Mouse (Mus musculus) embryonic facial prominence, embryonic 15.5 days (tissue): ENCODE results near the gene Chst3. TPM values are rescaled to one million over a fixed set of nuclear protein-coding genes. Genes with fewer than 3 reads are reported as not detected.

Source experiments
- ATAC-seq: fragments of 200-750 bp; cut with Nextera tagmentation; 2 replicates; pipeline ENCODE4 v1.8.0; 2017; ENCODE audit warnings: low read depth, moderate TSS enrichment; ENCODE audit not compliant: insufficient number of reproducible peaks, low FRiP score, low TSS enrichment
- H3K27ac ChIP-seq: fragments of 300-500 bp; sonication (generic); replicated peaks from 2 replicates; pipeline ENCODE4 v1.5.1; 2015; ENCODE audit warnings: mild to moderate bottlenecking, inconsistent platforms
- H3K27me3 ChIP-seq: fragments of 300-500 bp; sonication (generic); 2 replicates; pipeline ENCODE4 v1.6.1; 2015; ENCODE audit warnings: inconsistent platforms
- H3K36me3 ChIP-seq: fragments of 300-500 bp; sonication (generic); 2 replicates; pipeline ENCODE4 v1.6.1; 2015; ENCODE audit warnings: mild to moderate bottlenecking, inconsistent platforms
- H3K4me1 ChIP-seq: fragments of 300-500 bp; sonication (generic); 2 replicates; pipeline ENCODE4 v1.6.1; 2015; ENCODE audit warnings: inconsistent platforms
- H3K4me2 ChIP-seq: fragments of 300-500 bp; sonication (generic); replicated peaks from 2 replicates; pipeline ENCODE4 v1.6.1; 2015; ENCODE audit warnings: mild to moderate bottlenecking, inconsistent platforms
- H3K4me3 ChIP-seq: fragments of 300-500 bp; sonication (generic); replicated peaks from 2 replicates; pipeline ENCODE4 v1.5.1; 2015; ENCODE audit warnings: mild to moderate bottlenecking, inconsistent platforms
- H3K9ac ChIP-seq: fragments of 300-500 bp; sonication (generic); 2 replicates; pipeline ENCODE4 v1.6.1; 2015; ENCODE audit warnings: inconsistent platforms
- H3K9me3 ChIP-seq: fragments of 300-500 bp; sonication (generic); replicated peaks from 2 replicates; pipeline ENCODE4 v1.6.1; 2016; ENCODE audit warnings: inconsistent platforms
- WGBS: fragments of 180-500 bp; shearing (Covaris S2); methylation state at CpG from one replicate; pipeline ENCODE4 v1.1.7; 2015; 5-methylcytosine and 5-hydroxymethylcytosine counted together
- polyA plus RNA-seq: library from polyadenylated mRNA; unstranded; fragments of >200 nt; fragmentation: Nextera tagmentation; extraction: Ambion mirVana; gene quantifications from 2 replicates; pipeline ENCODE4 v1.2.1, GENCODE M21; 2015

Gene Chst3
- polyA plus RNA-seq, 1 experiment from 2014 or later: 2.8 TPM

DNA sequence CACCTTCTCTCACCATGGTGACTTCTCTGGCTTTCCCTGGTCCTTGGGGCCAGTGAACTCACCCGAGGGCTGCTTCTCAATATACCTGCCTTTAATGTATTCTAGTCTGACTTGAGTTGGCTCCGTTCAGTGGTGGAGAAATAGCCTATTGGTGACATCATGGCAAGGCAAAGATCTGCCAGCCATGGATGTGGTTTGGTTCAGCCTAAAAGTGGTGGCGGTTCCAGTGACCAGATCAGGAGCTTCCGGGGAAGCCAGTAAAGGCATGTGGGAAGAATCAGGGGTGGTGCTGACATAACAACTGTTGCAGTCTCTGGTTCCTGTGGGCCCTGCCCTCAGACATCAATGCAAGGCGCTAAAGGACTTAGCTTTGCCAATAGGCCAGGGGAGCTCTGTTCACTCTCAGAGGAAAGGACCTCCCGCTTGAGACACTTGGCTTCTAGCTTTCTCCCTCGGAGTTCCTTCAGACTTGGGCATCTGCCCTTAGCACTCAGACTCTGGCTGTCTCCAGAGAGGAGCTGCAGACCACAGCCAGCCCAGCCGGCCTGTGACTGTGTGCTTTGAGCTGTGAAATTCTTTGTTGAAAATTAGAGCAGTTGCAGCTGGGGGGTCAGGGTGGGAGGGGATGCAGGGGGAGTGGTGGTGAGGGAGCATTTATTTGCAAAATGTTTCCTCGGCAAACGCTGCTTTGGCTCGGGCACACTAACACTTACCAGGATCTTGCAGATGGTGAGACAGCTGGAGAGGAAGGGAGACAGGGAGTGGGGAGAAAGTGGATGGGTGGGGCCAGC, 6.3 kb downstream of the Chst3 start:
- Histone ChIP-seq H3K4me2 (no peak overlapping the region), H3K27me3 (no peaks in the 10 kb centered on the region), H3K27ac (peak overlapping the region; percentile 56), H3K9me3 (no peaks in the 10 kb centered on the region), H3K4me1 (peaks cover 65% of the 10 kb centered on the region), H3K4me3 (no peak overlapping the region), H3K36me3 (no peaks in the 10 kb centered on the region), H3K9ac (no peak overlapping the region)
- ATAC-seq: 0 out of 2 replicates have a peak, but pooled peaks have one; percentile 27
- WGBS: 33% methylated on average over 11 of the region's 11 CpGs

DNA sequence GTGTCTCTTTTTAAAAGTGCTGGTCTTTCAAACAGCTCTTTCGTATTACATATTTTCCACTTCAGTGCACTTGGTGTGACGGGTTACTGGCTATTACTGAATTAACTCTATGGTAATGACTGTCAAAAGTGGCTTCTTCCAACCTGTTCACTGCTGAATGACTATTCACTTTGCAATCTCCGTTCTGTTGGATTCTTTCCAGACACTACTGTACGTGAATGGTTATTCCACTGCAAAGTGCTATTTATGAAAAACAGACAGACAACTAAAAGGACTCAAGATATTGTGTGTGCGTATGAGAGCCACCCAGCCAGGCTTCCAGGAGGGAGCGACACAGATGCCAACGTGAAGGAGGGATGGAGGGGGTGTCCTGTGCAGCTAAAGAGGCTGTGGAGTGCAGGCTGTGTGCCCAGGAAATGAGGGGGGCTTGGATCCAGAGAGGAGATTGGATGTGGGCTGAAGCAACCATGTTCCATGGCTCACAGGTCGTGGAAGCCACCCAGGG, 7.5 kb downstream of the Chst3 start:
- H3K4me2 ChIP-seq: no peak overlapping the region

DNA sequence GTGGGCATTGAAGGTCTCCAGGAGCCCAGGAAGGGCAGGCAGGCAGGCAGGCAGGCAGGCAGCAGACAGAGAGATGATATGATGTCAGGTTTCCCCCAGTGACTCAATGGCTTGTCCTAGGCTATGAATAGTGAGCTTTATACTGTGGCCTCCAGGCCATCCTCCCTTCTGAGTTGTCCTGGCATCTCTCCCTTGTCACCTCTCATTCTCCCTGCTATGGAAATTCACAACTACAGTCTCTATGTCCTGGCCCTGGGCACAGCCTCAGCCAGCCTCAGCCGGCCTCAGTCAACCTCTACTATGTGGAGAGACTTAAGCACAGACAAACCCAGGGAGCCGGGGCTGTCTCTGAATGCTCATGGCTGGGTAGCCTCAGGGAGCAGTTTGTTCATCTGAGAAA, 8.6 kb downstream of the Chst3 start:
- no peak overlapping the region for H3K27ac ChIP-seq
- 76% methylated on average over 2 of the region's 2 CpGs for whole genome bisulfite sequencing
- no peak for ATAC-seq
- H3K9ac ChIP-seq: no peak overlapping the region
- no peaks in the 10 kb centered on the region for H3K9me3 ChIP-seq
- H3K4me2 ChIP-seq: no peak overlapping the region
- H3K27me3 ChIP-seq: no peaks in the 10 kb centered on the region
- no peak overlapping the region for H3K4me3 ChIP-seq
- peaks cover 43% of the 10 kb centered on the region for H3K4me1 ChIP-seq
- no peaks in the 10 kb centered on the region for H3K36me3 ChIP-seq

More for the DNA sequence above, 7.5 kb downstream of the Chst3 start:
- no peak for ATAC-seq
- Histone ChIP-seq H3K36me3 (no peaks in the 10 kb centered on the region), H3K27ac (no peak overlapping the region; the same call in 1 of the 2 replicates), H3K4me1 (peaks cover 53% of the 10 kb centered on the region), H3K4me3 (no peak overlapping the region), H3K9ac (no peak overlapping the region), H3K9me3 (no peaks in the 10 kb centered on the region), H3K27me3 (no peaks in the 10 kb centered on the region)
- 49% methylated on average over 8 of the region's 8 CpGs for WGBS

DNA sequence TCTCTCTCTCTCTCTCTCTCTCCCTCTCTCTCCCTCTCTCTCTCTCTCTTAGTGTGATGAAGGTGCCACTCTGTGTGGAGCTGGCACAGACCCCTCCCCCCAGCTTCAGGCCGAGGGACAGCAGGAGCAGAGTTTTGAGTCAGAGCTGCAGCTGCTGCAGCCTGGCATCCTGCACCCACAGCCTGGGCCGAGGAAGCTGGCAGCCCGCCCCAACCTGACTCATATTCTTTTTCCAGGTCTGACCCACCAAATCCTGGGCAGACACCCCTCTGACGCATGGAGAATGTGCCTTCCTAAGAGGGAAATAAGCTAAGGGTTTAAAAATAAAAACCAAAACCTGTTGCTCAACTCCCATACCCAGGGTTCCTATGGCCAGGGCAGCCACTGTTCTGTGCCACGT, 9.8 kb downstream of the Chst3 start:
- H3K4me1 ChIP-seq: peaks cover 38% of the 10 kb centered on the region
- no peaks in the 10 kb centered on the region for H3K36me3 ChIP-seq
- WGBS: 41% methylated on average over 5 of the region's 5 CpGs
- no peak overlapping the region for H3K9ac ChIP-seq
- H3K27me3 ChIP-seq: no peaks in the 10 kb centered on the region
- no peaks in the 10 kb centered on the region for H3K9me3 ChIP-seq
- no peak overlapping the region for H3K4me2 ChIP-seq
- no peak for ATAC-seq
- H3K27ac ChIP-seq: peak overlapping the region; percentile 66
- H3K4me3 ChIP-seq: no peak overlapping the region

DNA sequence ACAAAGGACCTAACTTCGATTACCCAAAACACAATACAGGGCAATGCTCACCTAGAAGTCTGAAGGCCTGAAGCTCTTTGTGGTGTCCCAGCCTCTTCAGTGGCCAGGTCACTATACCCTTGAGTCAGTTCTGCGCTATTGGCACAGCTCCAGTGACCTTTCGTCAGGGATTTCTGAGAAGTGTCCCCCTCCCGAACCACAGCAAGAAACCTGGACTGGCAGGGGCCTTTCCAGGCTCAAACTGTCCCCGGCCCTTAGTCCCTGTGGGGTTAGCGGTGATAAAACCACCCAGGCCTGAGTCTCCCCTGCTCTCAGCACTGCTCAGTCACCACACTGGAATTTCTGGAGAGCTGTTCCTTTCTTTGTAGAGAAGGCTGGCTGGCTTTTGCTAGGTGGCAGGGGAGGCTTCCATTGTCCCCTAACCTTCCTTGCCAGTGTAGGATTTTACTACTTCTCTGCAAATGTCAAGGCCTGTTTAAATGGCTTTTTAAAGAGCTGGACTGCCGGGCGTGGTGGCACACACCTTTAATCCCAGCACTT, 11.8 kb downstream of the Chst3 start:
- no peaks in the 10 kb centered on the region for H3K9me3 ChIP-seq
- no peak overlapping the region for H3K9ac ChIP-seq
- ATAC-seq: no peak
- H3K4me3 ChIP-seq: no peak overlapping the region
- no peak overlapping the region for H3K27ac ChIP-seq
- H3K36me3 ChIP-seq: no peaks in the 10 kb centered on the region
- H3K4me2 ChIP-seq: no peak overlapping the region
- peaks cover 26% of the 10 kb centered on the region for H3K4me1 ChIP-seq
- WGBS: 84% methylated on average over 8 of the region's 8 CpGs
- no peaks in the 10 kb centered on the region for H3K27me3 ChIP-seq

DNA sequence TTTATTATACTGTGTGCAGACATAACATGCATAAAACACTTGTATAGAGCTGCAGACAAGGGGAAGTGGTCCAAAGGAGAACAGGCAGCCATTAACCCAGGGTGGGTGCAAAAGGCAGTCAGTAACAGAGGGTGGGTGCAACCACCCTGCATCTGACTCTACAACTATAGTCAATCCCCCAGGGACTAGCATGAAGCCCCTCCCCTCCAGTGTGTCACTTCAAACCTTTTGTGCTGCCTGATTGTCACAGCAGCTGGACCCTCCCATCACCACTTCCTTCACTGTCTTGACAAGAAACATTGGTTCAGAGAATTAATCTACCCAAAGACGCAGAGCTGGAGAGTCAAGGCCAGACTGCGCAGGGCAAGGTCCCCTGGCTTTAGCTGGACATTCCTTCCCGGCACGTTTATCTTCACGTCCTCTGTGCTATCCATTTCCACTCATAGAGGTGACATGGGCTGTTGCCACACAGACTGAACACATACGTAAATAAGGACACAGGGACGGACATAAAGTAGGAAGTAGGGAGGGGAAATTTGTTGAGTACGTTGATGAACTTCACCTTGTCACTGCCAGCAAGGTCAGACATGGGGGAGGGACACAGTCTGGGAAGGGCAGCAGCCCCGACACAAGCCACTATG, 13.3 kb downstream of the Chst3 start:
- Histone ChIP-seq H3K4me1 (peaks cover 18% of the 10 kb centered on the region), H3K9ac (no peak overlapping the region), H3K27me3 (no peaks in the 10 kb centered on the region), H3K4me3 (no peak overlapping the region), H3K4me2 (no peak overlapping the region), H3K9me3 (no peaks in the 10 kb centered on the region), H3K27ac (no peak overlapping the region), H3K36me3 (no peaks in the 10 kb centered on the region)
- no peak for ATAC-seq
- 80% methylated on average over 9 of the region's 9 CpGs for WGBS

DNA sequence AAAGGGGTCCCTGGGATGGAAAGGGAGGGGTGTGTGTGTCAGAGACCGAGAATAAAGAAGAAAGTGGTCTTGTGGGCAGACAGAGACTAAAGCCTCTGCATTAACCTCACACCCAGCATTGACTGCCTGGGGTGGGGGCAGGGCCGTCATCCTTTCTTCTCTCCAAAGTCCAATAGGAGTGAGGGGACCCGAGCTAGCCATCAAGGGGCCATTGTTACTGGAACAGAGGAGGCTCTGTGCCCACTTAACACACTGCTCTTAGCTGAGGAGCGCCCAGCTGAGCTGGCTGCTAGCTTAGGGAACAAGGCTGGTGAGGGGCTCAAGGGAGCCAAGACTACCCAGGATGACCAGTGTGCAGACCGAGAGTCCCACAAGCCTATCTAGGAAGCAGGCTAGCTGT, 16.3 kb downstream of the Chst3 start:
- Histone ChIP-seq H3K27me3 (no peaks in the 10 kb centered on the region), H3K36me3 (no peaks in the 10 kb centered on the region), H3K4me1 (peaks cover 6% of the 10 kb centered on the region; the same call in 1 of the 2 replicates), H3K4me3 (no peak overlapping the region), H3K27ac (peak overlapping the region; percentile 60; the same call in 1 of the 2 replicates), H3K9me3 (no peaks in the 10 kb centered on the region), H3K4me2 (no peak overlapping the region), H3K9ac (no peak overlapping the region)
- no peak for ATAC-seq
- 34% methylated on average over 5 of the region's 5 CpGs for WGBS

DNA sequence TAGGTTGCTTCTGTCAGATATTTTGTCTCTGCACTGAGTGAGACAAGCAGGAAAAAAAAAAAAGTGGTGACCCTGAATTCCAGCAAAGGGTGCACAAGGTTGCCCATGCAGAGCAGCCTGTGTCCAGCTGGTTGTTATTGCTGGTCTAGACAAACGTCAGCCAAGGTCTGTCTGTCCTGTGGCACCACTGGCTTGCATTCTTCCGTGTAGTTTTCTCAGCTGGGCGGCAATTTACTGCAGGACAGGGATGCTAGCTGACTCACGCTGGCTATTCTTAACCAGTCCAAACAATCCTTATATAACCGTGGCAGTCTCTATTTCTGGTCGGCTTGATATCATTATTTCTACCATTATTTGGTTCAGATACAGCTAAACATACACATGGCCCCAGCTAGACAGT, 18.1 kb downstream of the Chst3 start:
- H3K36me3 ChIP-seq: no peaks in the 10 kb centered on the region
- no peak for ATAC-seq
- 73% methylated on average over 6 of the region's 6 CpGs for WGBS

DNA sequence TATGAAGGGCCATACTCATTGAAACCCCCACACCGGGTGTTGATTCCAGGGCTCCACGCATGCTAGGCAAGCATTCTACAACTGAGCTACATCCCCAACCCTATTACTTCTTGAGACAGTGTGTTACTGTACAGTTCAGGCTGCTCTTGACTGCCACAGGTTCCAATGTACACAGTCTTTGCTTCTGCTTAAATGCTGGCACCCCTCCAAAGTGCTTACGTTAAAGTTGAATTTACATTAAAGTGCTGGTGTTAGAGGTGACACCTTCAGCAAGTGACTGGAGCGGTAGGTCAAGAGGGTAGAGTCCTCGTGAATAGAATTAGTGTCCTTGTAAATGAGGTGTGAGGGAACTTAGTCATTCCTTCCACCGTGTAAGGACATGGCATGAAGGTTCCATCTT, 19.7 kb downstream of the Chst3 start:
- H3K36me3 ChIP-seq: no peaks in the 10 kb centered on the region
- 84% methylated on average over 6 of the region's 6 CpGs for WGBS
- no peak overlapping the region for H3K27ac ChIP-seq
- no peak overlapping the region for H3K4me3 ChIP-seq
- no peak overlapping the region for H3K4me2 ChIP-seq
- H3K9ac ChIP-seq: no peak overlapping the region
- H3K27me3 ChIP-seq: no peaks in the 10 kb centered on the region
- ATAC-seq: no peak
- H3K9me3 ChIP-seq: no peaks in the 10 kb centered on the region
- peaks cover 32% of the 10 kb centered on the region for H3K4me1 ChIP-seq

More for the DNA sequence above, 18.1 kb downstream of the Chst3 start:
- no peaks in the 10 kb centered on the region for H3K9me3 ChIP-seq
- no peak overlapping the region for H3K9ac ChIP-seq
- H3K4me1 ChIP-seq: peaks cover 17% of the 10 kb centered on the region; the same call in 1 of the 2 replicates
- H3K4me3 ChIP-seq: no peak overlapping the region
- no peak overlapping the region for H3K4me2 ChIP-seq
- H3K27ac ChIP-seq: no peak overlapping the region
- H3K27me3 ChIP-seq: no peaks in the 10 kb centered on the region

DNA sequence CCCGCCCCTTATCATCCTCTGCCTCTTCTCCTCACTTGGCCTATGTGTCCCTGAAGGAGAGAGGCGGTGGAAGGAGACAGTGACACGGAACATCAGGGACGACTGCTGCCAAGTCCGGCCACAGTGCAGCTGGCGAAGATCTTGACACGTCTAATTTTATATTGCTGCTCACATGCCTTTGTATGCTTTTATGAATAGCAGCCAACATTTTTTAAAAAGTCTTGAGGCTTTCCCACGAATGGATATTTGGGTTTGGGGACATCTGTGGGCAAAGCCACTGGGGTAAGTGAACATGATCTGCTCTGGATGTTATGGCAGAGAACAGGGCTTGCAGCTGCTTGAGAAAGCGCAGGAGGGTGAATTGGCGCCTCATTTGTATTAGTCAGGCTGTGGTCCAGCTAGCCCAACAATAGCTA, 21.6 kb downstream of the Chst3 start:
- no peak overlapping the region for H3K9ac ChIP-seq
- H3K27me3 ChIP-seq: no peaks in the 10 kb centered on the region
- H3K36me3 ChIP-seq: no peaks in the 10 kb centered on the region
- H3K4me2 ChIP-seq: no peak overlapping the region
- no peak overlapping the region for H3K4me3 ChIP-seq
- WGBS: 50% methylated on average over 10 of the region's 10 CpGs
- H3K27ac ChIP-seq: 0 out of 2 replicates have a peak overlapping the region, but pooled peaks have one; percentile 5
- ATAC-seq: no peak
- no peaks in the 10 kb centered on the region for H3K9me3 ChIP-seq
- peaks cover 39% of the 10 kb centered on the region for H3K4me1 ChIP-seq

DNA sequence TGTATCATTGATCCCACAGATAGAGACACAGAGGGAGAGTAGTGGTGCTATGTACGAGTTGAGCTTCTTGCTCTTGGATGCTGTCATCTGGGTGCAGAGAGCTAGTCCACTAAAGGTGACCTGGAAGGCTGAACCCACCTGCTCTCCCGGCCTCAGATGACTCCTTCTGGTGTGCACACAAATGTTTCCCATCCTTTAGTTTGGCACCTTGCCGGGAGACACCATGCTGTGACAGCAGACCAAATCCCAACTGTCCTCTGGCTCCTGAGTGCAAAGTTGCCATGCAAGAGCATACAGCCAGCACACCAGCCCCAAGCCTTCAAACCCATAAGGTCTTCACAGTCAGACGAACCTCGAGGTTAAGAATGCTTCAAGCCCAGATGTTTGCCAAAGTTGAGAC, 22.1 kb downstream of the Chst3 start:
- Histone ChIP-seq H3K4me1 (peaks cover 42% of the 10 kb centered on the region), H3K27me3 (no peaks in the 10 kb centered on the region), H3K4me2 (no peak overlapping the region), H3K36me3 (no peaks in the 10 kb centered on the region), H3K9ac (no peak overlapping the region), H3K9me3 (no peaks in the 10 kb centered on the region), H3K4me3 (no peak overlapping the region), H3K27ac (no peak overlapping the region)
- ATAC-seq: no peak
- WGBS: 63% methylated on average over 5 of the region's 5 CpGs
